Mouse (Mus musculus) lung, adult 2 months (tissue): ENCODE results near the gene Traf1. TPM values are rescaled to one million over a fixed set of nuclear protein-coding genes. Genes with fewer than 3 reads are reported as not detected.

Experiments
- DNase-seq: peaks from one replicate; pipeline ENCODE4 v3.0.0; 2022
- H3K4me1 ChIP-seq: fragments of 200-500 bp; 2 replicates; pipeline ENCODE4 v1.6.1; 2011; ENCODE audit warnings: low read length; ENCODE audit not compliant: control insufficient read depth, insufficient read depth
- H3K4me3 ChIP-seq: fragments of 200-500 bp; replicated peaks from 2 replicates; pipeline ENCODE3; 2011; ENCODE audit warnings: low read depth, mild to moderate bottlenecking, control low read depth, low read length; ENCODE audit errors: extremely low read depth
- CTCF ChIP-seq: fragments of 200-500 bp; IDR thresholded peaks from 2 replicates; pipeline ENCODE4 v1.5.1; 2011; ENCODE audit warnings: mild to moderate bottlenecking, low read length, control low read depth; ENCODE audit not compliant: insufficient read depth
- POLR2A ChIP-seq: fragments of 200-500 bp; IDR thresholded peaks from 2 replicates; pipeline ENCODE4 v1.6.1; 2011; ENCODE audit warnings: low read depth, mild to moderate bottlenecking, control low read depth, low read length, borderline replicate concordance; ENCODE audit errors: extremely low read depth
- whole genome bisulfite sequencing: fragments of 180-500 bp; shearing (Covaris S2); methylation state at CpG from one replicate; pipeline ENCODE4 v1.1.7; 2018; 5-methylcytosine and 5-hydroxymethylcytosine counted together
- polyA plus RNA-seq: library from polyadenylated mRNA; depleted of rRNA; stranded (reverse); fragments of >200 nt; gene quantifications from 2 replicates; pipeline ENCODE4 v1.2.3, GENCODE M21; 2012

The Traf1 gene
- polyA plus RNA-seq, 1 experiment, result 59.6 TPM

DNA sequence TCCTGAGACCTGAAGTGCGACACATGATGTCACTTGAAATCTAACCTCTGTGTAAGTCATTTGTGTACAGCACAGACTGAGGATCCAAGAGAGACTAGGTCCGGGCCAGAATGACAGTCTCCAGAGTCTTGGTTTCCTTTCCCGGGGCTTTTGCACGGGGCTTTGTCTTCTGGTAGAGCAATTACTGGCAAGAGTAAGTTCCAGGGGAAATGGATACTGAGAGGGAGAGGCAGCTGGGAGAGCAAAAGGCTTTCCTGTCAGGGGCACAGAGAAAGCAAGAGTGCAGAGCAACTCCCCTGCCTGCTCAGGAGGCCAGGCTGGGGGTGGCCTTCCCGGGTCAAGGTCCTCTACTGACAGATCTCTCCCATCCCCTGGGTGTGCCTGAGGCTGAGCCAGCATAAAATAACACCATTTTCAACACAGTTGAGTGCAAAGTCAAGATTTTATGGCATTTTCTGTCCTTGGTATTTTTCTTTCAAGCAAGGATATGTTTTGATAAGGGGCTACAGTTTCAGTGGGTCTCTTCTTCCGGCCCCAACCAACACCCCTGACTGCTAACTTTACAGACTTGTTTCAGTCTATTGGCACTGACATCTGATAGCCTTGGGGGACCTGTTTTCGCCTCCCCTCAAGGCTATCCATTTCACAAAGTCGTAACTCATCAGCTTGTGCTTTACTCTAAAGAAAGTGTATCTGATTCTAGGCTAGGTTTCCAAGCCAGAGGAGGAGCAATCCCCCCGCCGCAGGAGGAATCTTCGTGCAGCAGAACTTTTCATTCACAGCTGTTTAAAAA lies 21.5 kb upstream of the Traf1 start:
- no peak for DNase-seq

DNA sequence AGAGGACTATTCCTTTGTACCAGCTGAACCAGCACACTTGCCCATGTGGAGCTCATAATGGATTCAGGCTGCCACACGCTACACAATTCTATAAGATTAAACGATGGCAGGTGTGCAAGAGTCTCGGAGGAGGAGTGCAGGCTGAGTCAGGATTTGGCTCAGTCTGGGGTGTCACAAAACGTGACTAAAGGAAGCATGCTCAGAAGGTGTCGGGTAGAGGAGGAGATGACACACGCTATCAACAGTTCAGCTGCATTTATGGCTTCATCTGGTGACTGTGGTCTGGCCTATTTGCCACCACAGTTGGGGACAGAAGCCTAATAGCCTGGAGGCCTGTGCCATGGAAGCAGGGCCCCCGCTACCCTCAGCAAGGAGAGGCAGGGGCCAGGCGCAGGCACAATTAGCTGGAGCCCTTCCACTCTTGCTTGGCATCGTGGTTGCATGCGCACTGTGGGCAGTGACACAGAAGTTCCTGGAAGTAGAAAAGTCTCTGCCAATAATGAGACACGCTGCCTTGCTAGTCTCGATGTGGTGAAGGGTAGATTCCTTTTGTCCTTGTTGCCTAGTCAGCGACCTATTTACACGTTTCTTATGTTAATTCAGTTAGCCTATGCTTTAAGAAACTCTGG lies 20.6 kb upstream of the Traf1 start:
- WGBS, result 71% methylated on average over 14 of the region's 14 CpGs
- no peak for DNase-seq
- TF ChIP-seq POLR2A, result no peak
- TF ChIP-seq CTCF, result no peak
- no peak overlapping the region for H3K4me3 ChIP-seq
- H3K4me1 ChIP-seq, result no peaks in the 10 kb centered on the region; the same call in 1 of the 2 replicates

More for the DNA sequence above, 21.5 kb upstream of the Traf1 start:
- no peak for TF ChIP-seq POLR2A
- no peak for TF ChIP-seq CTCF
- Histone ChIP-seq H3K4me3 (no peak overlapping the region), H3K4me1 (no peaks in the 10 kb centered on the region)
- 59% methylated on average over 11 of the region's 11 CpGs for WGBS

DNA sequence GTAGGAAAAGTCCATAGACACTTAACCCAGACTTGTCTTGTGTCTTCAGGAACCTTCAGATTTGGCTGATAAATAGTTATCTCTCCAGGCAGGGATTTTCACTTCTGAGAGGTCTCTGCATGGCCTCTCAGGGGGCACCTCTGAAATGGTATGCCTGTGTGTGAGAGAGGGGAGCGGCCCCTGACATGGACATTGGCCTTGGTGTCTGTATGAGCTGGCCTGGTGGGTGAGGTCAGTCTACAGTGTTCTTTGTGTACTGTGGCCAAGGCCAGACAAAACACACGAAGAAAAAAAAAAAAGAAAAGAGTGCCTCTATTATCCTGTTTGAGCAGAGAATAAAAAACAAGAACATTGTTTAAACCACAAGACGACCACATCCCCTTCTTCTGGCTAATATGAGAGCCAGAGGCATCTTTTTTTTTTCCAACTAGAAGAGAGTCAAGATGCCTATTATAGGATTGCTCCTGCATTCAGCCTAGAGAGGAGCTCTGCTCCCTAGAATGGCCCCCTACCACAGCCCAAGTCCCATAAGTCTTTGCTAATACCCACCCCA lies 18.0 kb upstream of the Traf1 start:
- TF ChIP-seq POLR2A, result no peak
- no peak for TF ChIP-seq CTCF
- whole genome bisulfite sequencing, result 47% methylated on average over 3 of the region's 3 CpGs
- DNase-seq, result no peak
- H3K4me1 ChIP-seq, result no peaks in the 10 kb centered on the region; the same call in 1 of the 2 replicates
- no peak overlapping the region for H3K4me3 ChIP-seq

DNA sequence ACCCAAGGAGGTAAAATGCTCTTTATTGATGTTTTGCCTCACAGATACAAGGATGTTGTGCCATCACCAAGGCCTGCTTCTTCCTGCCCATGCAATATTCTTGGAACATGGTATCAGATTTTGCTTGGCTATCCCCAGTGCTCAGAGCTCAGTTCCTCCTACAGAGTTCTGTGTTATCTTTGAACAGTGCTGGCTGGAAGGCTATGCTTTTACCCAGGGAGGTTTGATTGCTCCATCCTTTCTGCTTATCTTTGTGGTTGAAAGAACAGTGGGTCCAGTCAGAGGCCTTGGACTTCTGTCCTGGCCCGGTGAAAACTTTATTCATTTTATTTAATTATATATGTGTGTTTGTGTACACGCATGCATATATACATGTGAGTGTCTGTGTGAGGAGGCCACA lies 16.7 kb upstream of the Traf1 start:
- no peak for DNase-seq
- no peaks in the 10 kb centered on the region; the same call in 1 of the 2 replicates for H3K4me1 ChIP-seq
- TF ChIP-seq CTCF, result no peak
- TF ChIP-seq POLR2A, result no peak
- 97% methylated on average over 2 of the region's 2 CpGs for WGBS
- no peak overlapping the region for H3K4me3 ChIP-seq

DNA sequence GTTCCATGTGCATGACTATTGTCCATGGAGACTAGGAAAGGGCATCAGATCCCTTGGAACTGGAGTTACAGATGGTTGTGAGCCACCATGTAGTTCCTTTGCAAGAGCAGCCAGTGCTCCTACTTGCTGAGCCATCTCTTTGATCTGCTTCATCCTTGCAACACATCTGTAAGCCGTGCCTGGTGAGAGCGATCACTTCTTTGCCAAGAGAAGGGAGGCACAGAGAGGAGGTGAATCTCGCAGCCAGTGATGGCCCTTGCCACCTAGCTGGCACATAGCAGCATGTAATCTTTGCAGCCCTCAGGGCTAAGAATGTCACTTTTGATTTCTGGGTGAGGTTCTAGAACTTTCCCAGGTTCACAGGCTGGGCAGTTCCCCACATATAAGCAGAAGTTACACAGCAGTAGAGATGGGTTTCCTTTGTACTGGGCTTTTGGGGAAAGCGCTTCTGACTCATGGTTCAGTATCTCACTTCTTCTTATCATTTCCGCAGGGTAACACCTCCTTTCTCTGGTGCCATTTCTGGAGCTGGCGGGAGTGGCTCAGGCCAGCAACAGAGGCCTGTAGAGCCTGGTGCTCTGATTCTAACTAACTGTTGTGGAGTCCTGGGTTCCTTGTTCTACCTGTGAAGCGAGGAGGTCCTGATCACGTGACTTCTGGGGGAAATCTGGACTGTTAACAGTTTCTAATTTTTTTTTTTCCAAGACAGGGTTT lies 15.5 kb upstream of the Traf1 start:
- DNase-seq, result no peak
- Histone ChIP-seq H3K4me3 (no peak overlapping the region), H3K4me1 (no peaks in the 10 kb centered on the region; the same call in 1 of the 2 replicates)
- WGBS, result 63% methylated on average over 8 of the region's 8 CpGs
- TF ChIP-seq POLR2A (no peak), CTCF (no peak)

DNA sequence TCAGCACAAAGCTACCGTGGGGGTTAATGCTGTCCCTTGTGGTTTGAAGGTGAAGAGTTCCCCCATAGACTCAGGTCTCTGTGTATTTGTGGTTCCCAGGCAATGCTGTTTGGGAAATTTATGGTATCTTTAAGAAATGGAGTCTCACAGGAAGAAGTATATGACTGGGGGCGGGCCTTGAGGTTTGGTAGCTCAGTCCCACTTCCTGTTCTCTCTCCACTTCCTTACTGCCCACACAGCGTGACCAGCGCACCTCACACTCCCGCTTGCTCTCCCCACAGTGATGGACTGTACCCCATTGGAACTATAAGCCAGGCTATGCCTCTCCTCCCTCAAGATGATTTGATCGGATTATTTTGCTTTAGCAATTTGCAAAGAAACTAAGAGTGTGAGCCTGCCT lies 14.9 kb upstream of the Traf1 start:
- WGBS, result 81% methylated on average over 6 of the region's 6 CpGs
- TF ChIP-seq CTCF (no peak), POLR2A (no peak)
- H3K4me1 ChIP-seq, result no peaks in the 10 kb centered on the region; the same call in 1 of the 2 replicates
- H3K4me3 ChIP-seq, result no peak overlapping the region
- no peak for DNase-seq

DNA sequence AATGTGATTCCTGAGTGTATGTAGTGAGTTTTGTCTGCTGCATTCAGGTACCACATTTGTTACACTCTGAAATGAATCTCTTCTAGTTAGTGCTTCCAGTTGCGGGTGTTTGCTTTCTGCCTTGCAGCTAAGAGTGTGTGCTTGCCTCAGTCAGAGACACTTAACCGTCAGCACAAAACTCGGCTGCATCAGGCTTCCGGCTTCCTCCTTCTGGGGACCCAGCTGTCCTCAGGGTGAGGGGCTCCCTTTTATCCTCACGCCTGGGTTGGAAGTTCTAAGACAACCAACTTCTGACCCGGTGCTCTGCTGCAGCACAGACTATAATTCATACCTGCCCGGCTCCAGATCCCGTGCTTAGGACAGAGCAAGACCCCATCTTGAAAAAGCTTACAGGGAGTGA lies 11.5 kb upstream of the Traf1 start:
- DNase-seq, result no peak
- TF ChIP-seq CTCF (no peak), POLR2A (no peak)

DNA sequence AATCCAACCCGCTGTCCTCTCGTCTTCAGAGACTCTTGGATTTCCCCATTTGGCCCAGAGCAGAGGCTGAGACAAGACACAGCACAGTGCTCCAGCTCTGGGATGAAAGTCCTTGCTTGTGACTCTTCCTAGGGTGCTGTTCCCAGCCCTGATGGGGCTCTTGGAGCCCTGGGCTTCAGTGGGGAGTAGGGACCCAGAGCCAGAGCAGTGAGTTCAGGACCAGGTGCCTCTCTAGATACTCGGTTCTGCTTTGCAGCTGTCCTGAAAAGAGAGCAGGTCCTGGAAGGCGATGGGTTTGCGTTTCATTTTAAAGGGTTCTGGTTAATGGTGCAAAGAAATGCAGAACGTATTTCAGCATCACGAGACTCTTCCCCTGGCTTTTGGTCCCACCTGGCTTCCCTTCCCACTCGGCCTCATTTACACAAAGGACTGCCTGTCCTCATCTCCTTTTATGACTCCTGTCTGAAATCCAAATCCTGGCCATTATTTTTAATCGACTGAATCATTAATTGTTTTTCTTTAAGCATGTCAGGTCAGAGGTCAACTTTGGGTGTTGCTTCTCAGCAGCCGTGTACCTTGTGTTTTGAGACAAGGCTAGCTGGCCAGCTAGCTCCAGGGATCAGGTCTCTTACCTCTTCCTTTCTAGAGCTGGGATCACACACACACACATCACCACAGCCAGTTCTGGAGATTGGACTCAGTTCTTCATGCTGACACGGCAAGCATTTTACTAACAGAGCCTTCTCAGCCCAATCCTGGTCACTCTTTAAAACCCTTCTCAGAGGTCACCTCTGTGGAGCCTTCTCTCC lies 9.7 kb upstream of the Traf1 start:
- Histone ChIP-seq H3K4me3 (no peak overlapping the region), H3K4me1 (no peaks in the 10 kb centered on the region)
- DNase-seq, result no peak
- 78% methylated on average over 11 of the region's 11 CpGs for WGBS
- no peak for TF ChIP-seq CTCF
- TF ChIP-seq POLR2A, result no peak

More for the DNA sequence above, 11.5 kb upstream of the Traf1 start:
- H3K4me3 ChIP-seq, result no peak overlapping the region
- no peaks in the 10 kb centered on the region; the same call in 1 of the 2 replicates for H3K4me1 ChIP-seq
- 71% methylated on average over 8 of the region's 8 CpGs for WGBS

DNA sequence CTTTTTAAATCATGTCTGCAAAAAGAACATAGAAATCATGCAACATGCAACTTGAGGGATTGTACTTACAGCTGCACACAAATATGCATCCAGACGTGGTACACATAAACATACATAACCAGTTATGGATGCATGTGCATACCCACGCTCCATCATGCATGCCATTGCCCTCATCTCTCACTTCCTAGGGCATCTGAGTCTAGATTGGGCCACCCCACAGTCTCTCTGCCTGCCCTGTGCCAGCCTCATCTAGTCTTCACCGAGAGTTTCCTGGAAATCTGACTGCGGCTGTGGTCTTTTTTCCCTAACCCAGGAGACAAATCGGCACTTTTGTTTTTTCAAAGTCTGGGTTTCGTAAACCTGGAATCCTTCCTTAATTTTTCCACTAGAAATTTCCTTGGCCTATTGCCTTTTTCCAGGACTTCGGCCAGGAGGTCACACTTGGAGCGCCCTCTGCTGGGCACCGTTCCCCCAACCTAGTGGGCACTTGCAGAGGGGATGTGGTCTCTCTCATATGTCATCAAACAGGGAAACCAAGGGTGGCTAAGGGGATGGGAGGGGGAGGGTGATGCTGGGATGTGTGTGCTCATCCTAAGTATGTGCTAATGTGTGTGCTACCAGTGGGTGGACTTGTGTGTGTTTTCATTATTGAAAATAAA lies 8.6 kb upstream of the Traf1 start:
- Histone ChIP-seq H3K4me3 (no peak overlapping the region), H3K4me1 (no peaks in the 10 kb centered on the region)
- TF ChIP-seq CTCF (peak; percentile 77), POLR2A (no peak)
- DNase-seq, result peak; percentile 85
- 18% methylated on average over 9 of the region's 9 CpGs for WGBS
